Mouse (Mus musculus) lung, embryonic 14.5 days (tissue): ENCODE measurements around the gene Zpbp. TPM values are rescaled to one million over a fixed set of nuclear protein-coding genes. Genes with fewer than 3 reads are reported as not detected.

Source experiments
- ATAC-seq: fragments of 200-750 bp; cut with Nextera tagmentation; 2 replicates; pipeline ENCODE4 v1.8.0; 2017; ENCODE audit warnings: mild to moderate bottlenecking, moderate TSS enrichment, moderate library complexity; ENCODE audit not compliant: insufficient read depth
- DNase-seq: peaks from one replicate; pipeline ENCODE4 v3.0.0-alpha.2; 2015
- H3K27ac ChIP-seq: fragments of 300-500 bp; sonication (generic); 2 replicates; pipeline ENCODE4 v1.5.1; 2014; ENCODE audit warnings: low read depth, mild to moderate bottlenecking, moderate library complexity
- H3K27me3 ChIP-seq: fragments of 300-500 bp; sonication (generic); 2 replicates; pipeline ENCODE4 v1.6.1; 2014; ENCODE audit warnings: low read length, control low read depth; ENCODE audit not compliant: insufficient read depth
- H3K36me3 ChIP-seq: fragments of 300-500 bp; sonication (generic); 2 replicates; pipeline ENCODE4 v1.6.1; 2014; ENCODE audit warnings: control low read depth; ENCODE audit not compliant: insufficient read depth
- H3K4me1 ChIP-seq: fragments of 300-500 bp; sonication (generic); 2 replicates; pipeline ENCODE4 v1.6.1; 2014; ENCODE audit warnings: antibody characterized with exemption, control low read depth; ENCODE audit not compliant: insufficient read depth
- H3K4me2 ChIP-seq: fragments of 300-500 bp; sonication (generic); 2 replicates; pipeline ENCODE4 v1.6.1; 2014; ENCODE audit warnings: mild to moderate bottlenecking
- H3K4me3 ChIP-seq: fragments of 300-500 bp; sonication (generic); 2 replicates; pipeline ENCODE4 v1.5.1; 2014; ENCODE audit warnings: low read depth, low read length
- H3K9ac ChIP-seq: fragments of 300-500 bp; sonication (generic); 2 replicates; pipeline ENCODE4 v1.6.1; 2014
- H3K9me3 ChIP-seq: fragments of 300-500 bp; sonication (generic); 2 replicates; pipeline ENCODE4 v1.6.1; 2016; ENCODE audit warnings: low read depth, low read length, control low read depth
- CTCF ChIP-seq: IDR thresholded peaks from 2 replicates; pipeline ENCODE4 v1.5.1; 2016; ENCODE audit warnings: antibody characterized with exemption, low read depth
- WGBS: fragments of 180-500 bp; shearing (Covaris S2); extraction: QIAGEN DNeasy Blood & Tissue Kit; methylation state at CpG from one replicate; pipeline ENCODE4 v1.1.7; 2014; 5-methylcytosine and 5-hydroxymethylcytosine counted together
- polyA plus RNA-seq: library from polyadenylated mRNA; unstranded; fragments of >200 nt; fragmentation: Nextera tagmentation; extraction: Ambion mirVana; gene quantifications from 2 replicates; pipeline ENCODE4 v1.2.1, GENCODE M21; 2014

Zpbp gene
- polyA plus RNA-seq = 0.75 and 0.95 TPM in 2 replicates

GRCm38 (mm10) chr11:11461635-11462560 lies at the start of gene Zpbp, which contains the start of gene Spata48:
Zpbp (minus strand) TSS chr11:11462408.
Spata48 (plus strand) TSS chr11:11462094.
- 2% methylated on average over 66 of the region's 66 CpGs for WGBS
- peak; percentile 95 for DNase-seq
- no peaks in the 10 kb centered on the region for H3K36me3 ChIP-seq
- H3K27ac ChIP-seq = peak within 1 kb of the TSS; percentile 82; the same call in 1 of the 2 replicates
- peak within 1 kb of the TSS; percentile 62 for H3K4me3 ChIP-seq
- no peaks in the 10 kb centered on the region for H3K9me3 ChIP-seq
- TF ChIP-seq CTCF = peak; percentile 75
- peak within 1 kb of the TSS; percentile 65 for H3K9ac ChIP-seq
- H3K4me1 ChIP-seq = no peaks in the 10 kb centered on the region
- ATAC-seq = peak; percentile 97
- peak within 1 kb of the TSS; percentile 63 for H3K4me2 ChIP-seq
- H3K27me3 ChIP-seq = no peaks in the 10 kb centered on the region

- Histone ChIP-seq H3K4me2 (no peak overlapping the region), H3K4me1 (no peaks in the 10 kb centered on the region), H3K36me3 (no peaks in the 10 kb centered on the region), H3K9ac (no peak overlapping the region), H3K27ac (no peak overlapping the region), H3K27me3 (no peaks in the 10 kb centered on the region), H3K4me3 (no peak overlapping the region), H3K9me3 (no peaks in the 10 kb centered on the region)
- 64% methylated on average over 2 of the region's 2 CpGs for WGBS
- no peak for DNase-seq
- TF ChIP-seq CTCF = no peak
- no peak for ATAC-seq
Measured at GRCm38 (mm10) chr11:11509413-11509812, 47.2 kb upstream of the Zpbp start.

DNA sequence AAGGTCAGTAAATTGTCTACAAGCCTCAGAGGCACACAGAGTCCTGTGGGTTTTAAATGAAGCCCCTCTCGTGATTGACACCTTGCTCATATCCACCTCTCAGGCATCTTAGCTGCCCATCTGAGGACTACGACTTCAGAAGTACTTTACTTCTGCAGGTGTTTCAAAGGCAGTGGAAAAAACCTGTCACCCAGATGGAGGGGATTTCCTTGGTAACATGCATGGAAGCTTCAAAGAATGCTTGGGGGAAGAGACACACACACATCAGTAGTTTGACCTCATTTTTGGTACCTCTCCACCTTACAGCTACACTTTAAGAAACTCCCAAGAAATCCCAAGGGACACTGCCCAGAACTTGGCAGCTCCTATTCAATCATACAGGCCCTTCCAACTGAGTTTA lies 44.0 kb upstream of the Zpbp start:
- Histone ChIP-seq H3K27me3 (no peaks in the 10 kb centered on the region), H3K4me2 (no peak overlapping the region), H3K36me3 (no peaks in the 10 kb centered on the region), H3K9ac (no peak overlapping the region), H3K4me3 (no peak overlapping the region), H3K4me1 (no peaks in the 10 kb centered on the region), H3K9me3 (no peaks in the 10 kb centered on the region), H3K27ac (no peak overlapping the region)
- no peak for DNase-seq
- WGBS = 70% methylated on average over 2 of the region's 2 CpGs
- ATAC-seq = no peak
- no peak for TF ChIP-seq CTCF

DNA sequence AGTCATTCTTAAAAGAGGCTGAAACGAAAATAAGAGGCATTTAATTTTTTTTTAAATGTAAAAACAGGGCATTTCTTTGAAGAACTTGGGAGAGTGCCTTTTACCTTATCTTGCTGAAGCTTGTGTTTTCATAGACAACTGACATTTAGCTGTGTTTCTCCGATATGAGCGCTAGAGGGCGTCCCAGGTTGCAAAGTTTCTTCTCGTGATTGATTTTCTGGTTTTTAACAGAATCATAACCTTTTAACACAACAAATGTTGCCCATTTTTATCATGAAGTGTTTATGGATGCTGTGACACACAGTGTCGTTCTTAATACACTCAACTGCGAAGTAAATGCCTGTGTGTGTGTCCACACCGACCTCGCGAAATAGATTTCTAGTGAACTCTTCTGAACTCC lies 37.7 kb upstream of the Zpbp start:
- DNase-seq (peak; percentile 62), ATAC-seq (no peak)
- no peak overlapping the region for H3K4me3 ChIP-seq
- no peaks in the 10 kb centered on the region for H3K27me3 ChIP-seq
- H3K9ac ChIP-seq = no peak overlapping the region
- no peaks in the 10 kb centered on the region for H3K9me3 ChIP-seq
- no peak overlapping the region for H3K27ac ChIP-seq
- no peaks in the 10 kb centered on the region for H3K36me3 ChIP-seq
- WGBS = 13% methylated on average over 10 of the region's 10 CpGs
- H3K4me1 ChIP-seq = no peaks in the 10 kb centered on the region
- H3K4me2 ChIP-seq = no peak overlapping the region
- TF ChIP-seq CTCF = peak; percentile 63

DNA sequence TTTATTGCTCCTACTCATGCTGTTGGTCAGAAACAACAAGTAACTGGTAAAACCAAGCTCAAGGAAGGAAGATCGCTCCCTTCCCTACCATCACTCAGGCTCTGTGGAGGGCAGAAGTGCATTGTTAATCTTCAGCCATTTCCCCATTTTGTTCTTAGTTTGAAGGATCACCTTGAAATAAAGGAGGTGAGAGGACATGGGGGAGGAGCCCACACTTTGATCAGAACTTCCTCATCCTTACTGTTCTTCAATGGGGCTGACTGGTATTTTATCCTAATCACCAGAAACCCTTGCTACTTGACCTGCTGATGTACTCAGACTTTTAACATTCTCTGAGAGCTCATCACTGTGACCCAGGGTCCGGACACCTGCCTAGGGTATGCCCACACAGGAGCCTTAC lies 33.5 kb upstream of the Zpbp start:
- 83% methylated on average over 2 of the region's 2 CpGs for WGBS
- ATAC-seq = no peak
- no peak overlapping the region for H3K9ac ChIP-seq
- no peak overlapping the region for H3K4me2 ChIP-seq
- H3K4me3 ChIP-seq = no peak overlapping the region
- DNase-seq = no peak
- no peaks in the 10 kb centered on the region for H3K27me3 ChIP-seq
- no peaks in the 10 kb centered on the region for H3K9me3 ChIP-seq
- no peaks in the 10 kb centered on the region for H3K4me1 ChIP-seq
- TF ChIP-seq CTCF = no peak
- H3K36me3 ChIP-seq = no peaks in the 10 kb centered on the region
- H3K27ac ChIP-seq = no peak overlapping the region

DNA sequence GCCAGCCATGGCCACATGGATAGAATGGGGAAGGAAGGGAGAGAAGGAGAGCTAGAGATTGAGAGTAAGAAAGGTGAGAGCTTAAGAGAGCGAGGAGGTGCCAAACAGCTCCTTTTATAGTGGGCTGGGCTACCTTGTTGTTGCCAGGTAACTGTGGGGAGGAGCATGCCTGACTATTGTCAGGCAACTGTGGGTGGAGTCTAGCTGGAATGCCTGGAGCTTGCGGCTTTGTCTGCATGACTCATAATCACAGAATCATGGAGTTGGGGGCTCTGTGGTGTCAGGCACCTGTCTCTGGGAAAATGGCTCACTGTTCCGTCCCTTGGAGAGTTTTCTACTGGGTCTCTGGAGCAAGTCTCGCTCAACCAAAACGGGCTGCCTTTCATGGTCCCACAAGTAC lies 29.8 kb upstream of the Zpbp start:
- no peak for TF ChIP-seq CTCF
- H3K4me2 ChIP-seq = no peak overlapping the region
- no peak overlapping the region for H3K9ac ChIP-seq
- no peaks in the 10 kb centered on the region for H3K4me1 ChIP-seq
- peak; percentile 3 for DNase-seq
- 68% methylated on average over 5 of the region's 5 CpGs for WGBS
- no peak overlapping the region for H3K27ac ChIP-seq
- H3K27me3 ChIP-seq = no peaks in the 10 kb centered on the region
- no peak overlapping the region for H3K4me3 ChIP-seq
- ATAC-seq = no peak
- H3K9me3 ChIP-seq = no peaks in the 10 kb centered on the region
- H3K36me3 ChIP-seq = no peaks in the 10 kb centered on the region

DNA sequence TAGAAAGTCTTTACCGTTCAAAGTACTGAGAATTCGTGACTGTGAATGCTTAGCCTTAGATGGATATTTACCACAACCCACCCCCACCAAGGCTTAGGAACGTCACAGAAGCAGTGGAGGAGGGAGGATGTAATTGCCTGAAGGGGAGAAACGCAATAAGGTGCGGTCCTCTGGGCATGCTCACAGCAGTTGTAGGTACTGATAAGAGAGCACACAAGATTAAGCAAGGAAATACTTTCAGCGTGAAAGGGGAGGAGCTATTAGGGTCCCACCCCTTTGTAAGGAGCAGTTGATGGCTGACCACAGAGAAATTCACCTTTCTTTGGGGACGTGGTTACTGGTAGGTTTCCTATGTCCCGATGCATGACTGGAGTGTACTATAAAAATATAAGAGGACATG lies 22.2 kb upstream of the Zpbp start:
- H3K9ac ChIP-seq = no peak overlapping the region
- H3K9me3 ChIP-seq = no peaks in the 10 kb centered on the region
- H3K4me2 ChIP-seq = no peak overlapping the region
- DNase-seq (no peak), ATAC-seq (no peak)
- no peak overlapping the region for H3K4me3 ChIP-seq
- H3K27me3 ChIP-seq = no peaks in the 10 kb centered on the region
- TF ChIP-seq CTCF = no peak
- no peak overlapping the region for H3K27ac ChIP-seq
- no peaks in the 10 kb centered on the region for H3K4me1 ChIP-seq
- no peaks in the 10 kb centered on the region for H3K36me3 ChIP-seq
- WGBS = 43% methylated on average over 8 of the region's 8 CpGs
